Mouse (Mus musculus): ENCODE measurements around the gene Cela1.

Gene Cela1

DNA sequence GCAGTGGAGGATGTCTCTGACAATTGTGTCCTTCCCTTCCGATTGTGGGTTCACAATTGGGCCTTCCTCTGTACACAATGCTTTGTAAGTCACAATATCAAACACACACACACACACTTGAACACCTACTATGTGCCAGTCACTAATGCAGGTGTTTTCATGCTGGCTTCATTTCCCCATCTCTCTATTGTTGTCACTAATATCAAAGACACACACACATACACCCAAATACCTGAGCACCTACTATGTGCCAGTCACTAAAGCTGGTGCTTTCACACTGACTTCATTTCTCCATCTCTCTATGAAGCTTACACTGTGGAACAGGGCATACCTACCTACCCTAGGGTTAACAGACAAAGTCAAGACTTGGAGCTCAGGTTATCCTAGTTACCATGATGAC is 17.7 kb upstream of the Cela1 start:
- no peak for DNase-seq (ENCODE audit: low read depth)

DNA sequence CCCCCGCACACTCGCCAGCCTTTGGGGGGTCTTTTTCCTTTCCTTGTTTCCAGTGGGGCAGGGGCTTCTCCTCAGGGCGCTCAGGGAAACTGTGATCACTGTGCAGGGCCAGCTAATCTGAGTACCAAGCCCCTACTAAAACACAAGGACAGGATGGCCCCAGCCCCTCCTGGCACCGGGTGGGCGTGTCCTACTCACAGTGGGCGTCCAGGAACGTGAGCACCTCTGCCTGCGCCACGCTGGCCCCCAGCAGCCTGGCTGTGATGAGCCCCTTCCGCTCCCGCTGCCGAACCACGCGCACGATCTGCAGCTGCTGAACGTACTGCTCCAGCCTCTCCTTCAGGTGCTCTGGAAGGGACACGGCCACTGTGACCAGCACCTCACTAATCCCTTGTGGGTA is 16.2 kb upstream of the Cela1 start:
- no peak for DNase-seq (ENCODE audit: low read depth)

GRCm38 (mm10) chr15:100701856-100702255 is 14.1 kb upstream of the Cela1 start:
- no peak for DNase-seq (ENCODE audit: low read depth)

- no peak for DNase-seq (ENCODE audit: low read depth)
These were observed 13.4 kb upstream of the Cela1 start for GRCm38 (mm10) chr15:100701108-100701507.

DNA sequence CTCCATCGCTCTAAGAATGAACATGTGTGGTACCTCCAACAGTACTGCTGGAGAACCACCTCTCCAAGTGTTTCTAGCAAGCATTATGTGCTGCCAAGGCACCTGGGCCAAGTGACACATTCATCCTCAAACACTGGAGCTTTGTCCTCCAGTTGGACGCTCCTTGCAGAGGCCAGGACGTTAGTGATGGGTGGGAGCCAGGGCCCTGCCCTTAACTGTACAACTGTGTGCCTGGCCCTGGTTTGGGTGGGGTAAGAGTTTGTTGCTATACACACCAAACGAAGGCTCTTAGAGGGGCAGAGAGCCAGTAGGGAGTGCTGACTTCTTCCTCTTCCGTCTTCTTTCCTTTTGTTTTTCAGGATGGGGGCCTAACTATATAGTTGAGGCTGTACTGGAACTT is 12.7 kb upstream of the Cela1 start:
- peak; percentile 19 for DNase-seq (ENCODE audit: low read depth)

GRCm38 (mm10) chr15:100699386-100699785 is 11.7 kb upstream of the Cela1 start:
- DNase-seq (ENCODE audit: low read depth), result no peak

- DNase-seq (ENCODE audit: low read depth), result no peak
These were observed 10.4 kb upstream of the Cela1 start for GRCm38 (mm10) chr15:100698078-100698477.

- no peak for DNase-seq (ENCODE audit: low read depth)
These were observed 6.7 kb upstream of the Cela1 start for GRCm38 (mm10) chr15:100694406-100694805.

- DNase-seq (ENCODE audit: low read depth), result no peak
These were observed 4.3 kb upstream of the Cela1 start for GRCm38 (mm10) chr15:100691990-100692389.

- DNase-seq (ENCODE audit: low read depth), result peak; percentile 58
These were observed 732 bp downstream of the Cela1 start for GRCm38 (mm10) chr15:100686989-100687388.

GRCm38 (mm10) chr15:100686434-100686833 is 1.3 kb downstream of the Cela1 start:
- no peak for DNase-seq (ENCODE audit: low read depth)

- DNase-seq (ENCODE audit: low read depth), result no peak
These were observed 1.9 kb downstream of the Cela1 start for GRCm38 (mm10) chr15:100685849-100686248.

DNA sequence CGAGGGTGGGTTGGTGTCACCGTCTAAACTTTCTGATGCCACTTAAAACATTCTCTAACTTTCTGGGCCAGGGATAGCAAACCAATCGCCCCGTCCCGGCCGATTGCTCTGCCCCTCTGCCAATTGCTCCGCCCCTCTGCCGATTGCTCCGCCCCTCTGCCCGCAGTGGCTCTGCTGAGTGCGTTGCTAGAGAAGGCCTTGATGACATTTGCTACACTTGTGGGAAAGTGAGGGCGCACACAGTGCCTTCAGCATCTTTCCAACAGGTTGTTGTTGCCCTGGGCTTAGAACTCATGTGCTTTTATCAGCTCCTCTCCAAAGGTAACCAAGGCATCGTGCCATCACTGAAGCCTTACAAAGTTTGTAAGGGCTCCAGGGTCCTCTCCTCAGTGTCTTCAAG is 2.5 kb downstream of the Cela1 start:
- DNase-seq (ENCODE audit: low read depth), result no peak

- DNase-seq (ENCODE audit: low read depth), result no peak
These were observed 3.3 kb downstream of the Cela1 start for GRCm38 (mm10) chr15:100684450-100684849.

- peak; percentile 65 for DNase-seq (ENCODE audit: low read depth)
These were observed 4.7 kb downstream of the Cela1 start for GRCm38 (mm10) chr15:100683041-100683440.

GRCm38 (mm10) chr15:100681770-100682169 is 6.0 kb downstream of the Cela1 start:
- DNase-seq (ENCODE audit: low read depth), result no peak

DNA sequence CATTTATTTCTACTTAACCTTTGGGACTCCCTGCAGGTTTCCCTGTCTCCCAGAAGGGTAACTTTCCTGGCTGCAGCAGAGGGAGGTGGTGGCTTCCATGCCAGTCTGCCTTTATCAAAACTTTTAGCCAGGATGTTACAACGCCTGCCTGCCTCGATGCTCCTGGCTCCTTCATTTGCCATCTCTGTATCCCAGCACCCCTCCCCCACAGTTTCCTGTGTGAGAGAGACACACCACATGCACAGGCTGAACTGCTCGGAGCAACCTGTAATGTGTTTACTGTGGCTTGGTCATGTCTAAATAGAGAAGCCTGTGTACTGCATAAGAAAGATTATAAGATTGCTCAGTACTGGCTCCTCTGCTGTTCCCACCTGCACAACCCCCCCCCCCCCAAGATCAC is 7.3 kb downstream of the Cela1 start:
- DNase-seq (ENCODE audit: low read depth), result no peak

DNA sequence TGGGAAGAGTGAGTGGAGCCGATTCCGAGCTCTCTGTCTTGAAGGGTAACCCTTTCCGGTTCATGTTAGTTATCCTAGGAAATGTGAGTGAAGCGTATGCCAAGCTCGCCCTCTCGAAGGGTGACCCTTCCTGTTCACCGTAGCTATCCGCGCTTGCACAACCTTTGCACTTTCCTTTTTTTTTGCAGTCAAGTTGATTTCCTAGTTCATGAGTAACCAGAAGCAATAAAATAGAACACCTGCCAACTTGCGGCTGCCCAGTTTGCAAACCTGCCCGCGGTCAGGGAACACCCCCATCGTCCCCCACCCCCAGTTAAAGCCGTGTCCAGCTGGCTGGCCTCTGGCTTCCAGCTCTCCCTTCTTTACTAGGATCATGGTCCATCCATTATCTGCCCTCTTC is 8.7 kb downstream of the Cela1 start:
- DNase-seq (ENCODE audit: low read depth), result no peak

GRCm38 (mm10) chr15:100678581-100678980 is 9.1 kb downstream of the Cela1 start:
- no peak for DNase-seq (ENCODE audit: low read depth)

DNA sequence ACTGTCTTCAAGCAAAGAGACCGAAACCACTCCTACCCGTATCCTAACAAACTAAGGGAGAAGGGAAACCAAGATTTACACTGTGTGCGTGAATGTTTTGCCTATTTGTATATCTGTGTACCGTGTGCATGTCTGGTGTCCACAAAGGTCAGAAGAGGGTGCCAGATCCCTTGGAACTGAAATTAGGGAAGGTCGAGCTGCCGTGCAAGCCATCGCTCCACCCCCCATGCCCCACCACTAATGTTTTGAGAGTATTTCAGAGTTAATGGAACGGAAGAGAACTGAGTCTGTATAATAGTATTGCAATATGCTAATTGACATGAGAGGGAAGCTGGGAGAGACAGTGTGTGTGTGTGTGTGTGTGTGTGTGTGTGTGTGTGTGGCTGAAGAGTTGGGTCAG is 10.0 kb downstream of the Cela1 start:
- no peak for DNase-seq (ENCODE audit: low read depth)

DNA sequence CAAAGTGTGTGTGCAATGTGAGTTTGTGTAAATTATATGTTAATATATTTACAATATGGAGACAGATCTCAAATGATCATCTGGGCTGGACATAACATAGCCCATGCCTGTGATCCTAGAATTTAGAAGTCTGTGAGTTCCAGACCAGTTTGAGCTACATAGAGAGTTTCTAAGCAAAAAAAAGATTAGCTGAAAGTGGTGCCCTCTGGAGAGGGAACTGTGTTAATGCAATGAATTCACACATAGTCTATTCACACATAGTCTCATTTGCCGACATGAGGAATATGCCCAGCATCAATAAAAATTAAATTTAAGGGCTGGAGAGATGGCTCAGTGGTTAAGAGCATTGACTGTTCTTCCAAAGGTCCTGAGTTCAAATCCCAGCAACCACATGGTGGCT is 11.2 kb downstream of the Cela1 start:
- no peak for DNase-seq (ENCODE audit: low read depth)

GRCm38 (mm10) chr15:100675486-100675885 is 12.2 kb downstream of the Cela1 start:
- no peak for DNase-seq (ENCODE audit: low read depth)

DNA sequence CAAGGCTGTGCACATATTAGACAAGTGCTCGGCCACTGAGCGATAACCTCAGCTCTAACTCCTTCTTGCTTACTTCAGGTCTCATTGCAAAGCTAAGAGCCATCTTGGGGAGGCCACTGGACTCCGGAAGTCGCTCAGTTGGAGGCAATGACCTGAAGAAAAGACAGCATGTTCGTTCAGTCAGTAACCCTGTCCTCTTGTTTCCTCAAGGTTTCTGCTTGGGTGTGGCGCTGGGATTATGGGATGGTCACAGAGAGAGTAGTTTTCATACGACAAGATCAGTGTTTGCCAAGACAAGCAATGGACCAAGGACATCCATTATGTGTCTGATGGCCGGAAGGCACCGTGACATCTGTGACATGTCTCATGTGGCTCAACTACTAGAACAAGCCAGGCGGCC is 13.2 kb downstream of the Cela1 start:
- no peak for DNase-seq (ENCODE audit: low read depth)

- DNase-seq (ENCODE audit: low read depth), result no peak
These were observed 13.9 kb downstream of the Cela1 start for GRCm38 (mm10) chr15:100673585-100674391.
